Mouse (Mus musculus): ENCODE data around the gene Smagp. TPM values are rescaled to one million over a fixed set of nuclear protein-coding genes. Genes with fewer than 3 reads are reported as not detected.

Gene Smagp
- polyA plus RNA-seq, 1 experiment from 2014 or later: 11.4 TPM

- Histone ChIP-seq H3K9ac (no peak overlapping the region), H3K9me3 (replicated peaks) (no peaks in the 10 kb centered on the region), H3K4me1 (no peaks in the 10 kb centered on the region), H3K27ac (no peak overlapping the region), H3K36me3 (no peaks in the 10 kb centered on the region), H3K27me3 (replicated peaks) (peaks cover 27% of the 10 kb centered on the region), H3K4me3 (no peak overlapping the region), H3K4me2 (no peak overlapping the region)
- no peak for ATAC-seq
- 55% methylated on average over 6 of the region's 6 CpGs for WGBS (ENCODE audit: insufficient replicate concordance)
Observed at GRCm38 (mm10) chr15:100576810-100577209, 59.9 kb downstream of the Smagp start.

- Histone ChIP-seq H3K4me1 (no peaks in the 10 kb centered on the region), H3K9me3 (replicated peaks) (no peaks in the 10 kb centered on the region), H3K4me3 (no peak overlapping the region), H3K27me3 (replicated peaks) (peaks cover 23% of the 10 kb centered on the region), H3K4me2 (no peak overlapping the region), H3K27ac (no peak overlapping the region), H3K36me3 (no peaks in the 10 kb centered on the region), H3K9ac (no peak overlapping the region)
- 59% methylated on average over 6 of the region's 6 CpGs for WGBS (ENCODE audit: insufficient replicate concordance)
- ATAC-seq: no peak
Observed at GRCm38 (mm10) chr15:100576392-100576791, 60.3 kb downstream of the Smagp start.

GRCm38 (mm10) chr15:100575366-100575765 is 61.4 kb downstream of the Smagp start:
- H3K27ac ChIP-seq: no peak overlapping the region
- WGBS (ENCODE audit: insufficient replicate concordance): 63% methylated on average over 12 of the region's 12 CpGs
- no peaks in the 10 kb centered on the region for H3K4me1 ChIP-seq
- H3K27me3 ChIP-seq (replicated peaks): peaks cover 23% of the 10 kb centered on the region
- no peak overlapping the region for H3K4me2 ChIP-seq
- no peak overlapping the region for H3K4me3 ChIP-seq
- H3K36me3 ChIP-seq: no peaks in the 10 kb centered on the region
- ATAC-seq: no peak
- no peak overlapping the region for H3K9ac ChIP-seq
- H3K9me3 ChIP-seq (replicated peaks): no peaks in the 10 kb centered on the region

GRCm38 (mm10) chr15:100574378-100574777 is 62.4 kb downstream of the Smagp start:
- no peak overlapping the region for H3K4me2 ChIP-seq
- H3K27me3 ChIP-seq (replicated peaks): peaks cover 23% of the 10 kb centered on the region
- no peak overlapping the region for H3K27ac ChIP-seq
- H3K36me3 ChIP-seq: no peaks in the 10 kb centered on the region
- WGBS (ENCODE audit: insufficient replicate concordance): 67% methylated on average over 2 of the region's 2 CpGs
- no peak for ATAC-seq
- H3K9ac ChIP-seq: no peak overlapping the region
- no peak overlapping the region for H3K4me3 ChIP-seq
- H3K4me1 ChIP-seq: no peaks in the 10 kb centered on the region
- no peaks in the 10 kb centered on the region for H3K9me3 ChIP-seq (replicated peaks)

- ATAC-seq: no peak
- no peak overlapping the region for H3K4me3 ChIP-seq
- H3K4me2 ChIP-seq: no peak overlapping the region
- H3K9me3 ChIP-seq (replicated peaks): no peaks in the 10 kb centered on the region
- 64% methylated on average over 6 of the region's 6 CpGs for WGBS (ENCODE audit: insufficient replicate concordance)
- no peak overlapping the region for H3K27ac ChIP-seq
- H3K4me1 ChIP-seq: no peaks in the 10 kb centered on the region
- H3K36me3 ChIP-seq: no peaks in the 10 kb centered on the region
- peaks cover 27% of the 10 kb centered on the region for H3K27me3 ChIP-seq (replicated peaks)
- no peak overlapping the region for H3K9ac ChIP-seq
Observed at GRCm38 (mm10) chr15:100573946-100574345, 62.8 kb downstream of the Smagp start.

Small RNA genes within 50 kb of the gene (microRNA-seq; reads per million reads assigned to microRNA genes)
- gene Mir6961: not detected

Other genes starting within 250 kb of the Smagp start
- 0.06 and 0.08 TPM in 2 replicates for gene Gm5475, start 214.8 kb downstream of the Smagp start, polyA plus RNA-seq (2016; fragmentation: Nextera tagmentation; extraction: Ambion mirVana)
- gene Slc11a2, start 211.9 kb downstream of the Smagp start, polyA plus RNA-seq (2016; fragmentation: Nextera tagmentation; extraction: Ambion mirVana): 56.5 and 59.7 TPM in 2 replicates
- 18.5 and 20.0 TPM in 2 replicates for gene Letmd1, start 167.9 kb downstream of the Smagp start, polyA plus RNA-seq (2016; fragmentation: Nextera tagmentation; extraction: Ambion mirVana)
- 2.8 and 3.0 TPM in 2 replicates for gene Csrnp2, start 141.5 kb downstream of the Smagp start, polyA plus RNA-seq (2016; fragmentation: Nextera tagmentation; extraction: Ambion mirVana)
- gene Tfcp2, start 84.9 kb downstream of the Smagp start, polyA plus RNA-seq (2016; fragmentation: Nextera tagmentation; extraction: Ambion mirVana): 7.4 and 9.0 TPM in 2 replicates
- 0.41 and 0.45 TPM in 2 replicates for gene Pou6f1, start 37.0 kb downstream of the Smagp start, polyA plus RNA-seq (2016; fragmentation: Nextera tagmentation; extraction: Ambion mirVana)
- gene Dazap2, start 21.6 kb downstream of the Smagp start, polyA plus RNA-seq (2016; fragmentation: Nextera tagmentation; extraction: Ambion mirVana): 163 and 167 TPM in 2 replicates
- 40.5 and 40.6 TPM in 2 replicates for gene Bin2, start 32.6 kb upstream of the Smagp start, polyA plus RNA-seq (2016; fragmentation: Nextera tagmentation; extraction: Ambion mirVana)
- 8.7 and 11.0 TPM in 2 replicates for gene Cela1, start 51.0 kb upstream of the Smagp start, polyA plus RNA-seq (2016; fragmentation: Nextera tagmentation; extraction: Ambion mirVana)
- 0.96 and 1.3 TPM in 2 replicates for gene Galnt6, start 92.4 kb upstream of the Smagp start, polyA plus RNA-seq (2016; fragmentation: Nextera tagmentation; extraction: Ambion mirVana)
- 0.47 and 0.70 TPM in 2 replicates for gene Slc4a8, start 124.8 kb upstream of the Smagp start, polyA plus RNA-seq (2016; fragmentation: Nextera tagmentation; extraction: Ambion mirVana)
- 0.54 and 0.88 TPM in 2 replicates for gene Scn8a, start 232.9 kb upstream of the Smagp start, polyA plus RNA-seq (2016; fragmentation: Nextera tagmentation; extraction: Ambion mirVana)

All from liver, embryonic 12.5 days (tissue).